Mouse (Mus musculus) CH12.LX (cell line): ENCODE results near the gene Luzp1.

Experiments
- CTCF ChIP-seq, 2 experiments: IDR thresholded peaks in 1 of 2; conservative IDR thresholded peaks in 1 of 2; 2 replicates each; pipeline ENCODE4 v1.5.1; 2011 to 2012; ENCODE audit warnings: low read depth in 2 of 2, low read length in 2 of 2, improper control_type of control experiment in 1 of 2, inconsistent platforms in 1 of 2, mild to moderate bottlenecking in 1 of 2, moderate library complexity in 1 of 2
- EP300 ChIP-seq: IDR thresholded peaks from 2 replicates; pipeline ENCODE4 v1.6.1; 2011; ENCODE audit warnings: low read length, improper control_type of control experiment
- MXI1 ChIP-seq: IDR thresholded peaks from 2 replicates; pipeline ENCODE4 v1.6.1; 2011; ENCODE audit warnings: mild to moderate bottlenecking, low read depth, low read length, improper control_type of control experiment
- MYC ChIP-seq: IDR thresholded peaks from 2 replicates; pipeline ENCODE4 v1.6.1; 2011; ENCODE audit warnings: low read depth, mild to moderate bottlenecking, improper control_type of control experiment, low read length
- RCOR1 ChIP-seq: conservative IDR thresholded peaks from 2 replicates; pipeline ENCODE4 v1.6.1; 2012; ENCODE audit warnings: low read depth, mild to moderate bottlenecking, inconsistent platforms, low read length, improper control_type of control experiment
- USF1 ChIP-seq: IDR thresholded peaks from 2 replicates; pipeline ENCODE4 v1.6.1; 2014; ENCODE audit warnings: low read depth, mild to moderate bottlenecking, inconsistent platforms, low read length, improper control_type of control experiment
- ZMIZ1 ChIP-seq: IDR thresholded peaks from 2 replicates; pipeline ENCODE4 v1.6.1; 2012; ENCODE audit warnings: low read depth, mild to moderate bottlenecking, inconsistent platforms, low read length, improper control_type of control experiment

GRCm38 (mm10) chr4:136546279-136547045, 76.9 kb downstream of the Luzp1 start:
- TF ChIP-seq MXI1 = no peak
- no peak for TF ChIP-seq RCOR1
- TF ChIP-seq EP300 = no peak
- TF ChIP-seq CTCF (conservative IDR thresholded peaks at IDR 0.05 in 1 of 2, IDR thresholded peaks at IDR 0.05 in 1 of 2; ENCODE audit: low read depth in 2 of 2, low read length in 2 of 2) = no peak
- TF ChIP-seq MYC = no peak
- no peak for TF ChIP-seq USF1
- no peak for TF ChIP-seq ZMIZ1
